Mouse (Mus musculus) kidney, adult 8-10 months (tissue): ENCODE data around the gene Kdm4a.

Experiments
- DNase-seq, 2 experiments: peaks; one replicate each; pipeline ENCODE4 v3.0.0; 2022

The Kdm4a gene

GRCm38 (mm10) chr4:118154889-118155288 lies 25.0 kb downstream of the Kdm4a start:
- DNase-seq = no peak

GRCm38 (mm10) chr4:118152020-118152785 lies 27.6 kb downstream of the Kdm4a start:
- DNase-seq = no peak

GRCm38 (mm10) chr4:118150804-118151203 lies 29.0 kb downstream of the Kdm4a start:
- DNase-seq = no peak

- DNase-seq = no peak
Observed at GRCm38 (mm10) chr4:118149956-118150680, 29.7 kb downstream of the Kdm4a start.

- DNase-seq = peak in 1 of 2 experiments; percentile 31
Observed at GRCm38 (mm10) chr4:118149055-118149576, 30.7 kb downstream of the Kdm4a start.

- DNase-seq = no peak
Observed at GRCm38 (mm10) chr4:118148317-118148687, 31.5 kb downstream of the Kdm4a start.

GRCm38 (mm10) chr4:118147547-118148316 lies 32.1 kb downstream of the Kdm4a start:
- DNase-seq = peak in 1 of 2 experiments; percentile 25

GRCm38 (mm10) chr4:118147090-118147489 lies 32.8 kb downstream of the Kdm4a start:
- no peak for DNase-seq

- DNase-seq = peak in 1 of 2 experiments; percentile 17
Observed at GRCm38 (mm10) chr4:118144324-118144723, 35.5 kb downstream of the Kdm4a start.

GRCm38 (mm10) chr4:118143679-118144078 lies 36.2 kb downstream of the Kdm4a start:
- DNase-seq = peak; percentile 87 to 92

GRCm38 (mm10) chr4:118141511-118141910 lies 38.3 kb downstream of the Kdm4a start:
- peak; percentile 30 to 57 for DNase-seq

GRCm38 (mm10) chr4:118138891-118139290 lies 41.0 kb downstream of the Kdm4a start:
- peak; percentile 89 for DNase-seq

GRCm38 (mm10) chr4:118137857-118138256 lies 42.0 kb downstream of the Kdm4a start:
- DNase-seq = no peak

GRCm38 (mm10) chr4:118137311-118137710 lies 42.5 kb downstream of the Kdm4a start:
- DNase-seq = no peak

GRCm38 (mm10) chr4:118135414-118135813 lies 44.4 kb downstream of the Kdm4a start:
- no peak for DNase-seq

GRCm38 (mm10) chr4:118134485-118135365 lies 45.1 kb downstream of the Kdm4a start, which contains the start of gene St3gal3:
St3gal3 (minus strand) TSS chr4:118134914.
- peak; percentile 96 to 97 for DNase-seq

GRCm38 (mm10) chr4:118131329-118131728 lies 48.5 kb downstream of the Kdm4a start:
- DNase-seq = no peak

- no peak for DNase-seq
Observed at GRCm38 (mm10) chr4:118123030-118123704, 56.7 kb downstream of the Kdm4a start.

GRCm38 (mm10) chr4:118122078-118122477 lies 57.8 kb downstream of the Kdm4a start:
- peak; percentile 35 to 45 for DNase-seq

GRCm38 (mm10) chr4:118117565-118117964 lies 62.3 kb downstream of the Kdm4a start:
- DNase-seq = no peak

- DNase-seq = no peak
Observed at GRCm38 (mm10) chr4:118116098-118116497, 63.7 kb downstream of the Kdm4a start.
